Mouse (Mus musculus) embryonic fibroblast, embryonic 13.5 days (primary cell): Measurements from ENCODE around the gene Hoxd10. TPM values are rescaled to one million over a fixed set of nuclear protein-coding genes. Genes with fewer than 3 reads are reported as not detected.

ENCODE experiments used
- H3K27ac ChIP-seq: 2 replicates; pipeline ENCODE4 v1.5.1; 2012; ENCODE audit warnings: low read length, control low read depth, inconsistent platforms; ENCODE audit not compliant: insufficient read depth
- H3K4me1 ChIP-seq: 2 replicates; pipeline ENCODE4 v1.6.1; 2011; ENCODE audit warnings: low read length; ENCODE audit not compliant: control insufficient read depth, insufficient read depth
- H3K4me3 ChIP-seq: 2 replicates; pipeline ENCODE4 v1.5.1; 2011; ENCODE audit warnings: mild to moderate bottlenecking, control low read depth, low read length; ENCODE audit not compliant: insufficient read depth
- CTCF ChIP-seq: IDR thresholded peaks from 2 replicates; pipeline ENCODE4 v1.5.1; 2011; ENCODE audit warnings: mild to moderate bottlenecking, control low read depth, low read length, moderate library complexity, borderline replicate concordance; ENCODE audit not compliant: insufficient read depth
- POLR2A ChIP-seq: IDR thresholded peaks from 2 replicates; pipeline ENCODE4 v1.6.1; 2011; ENCODE audit warnings: low read depth, mild to moderate bottlenecking, control low read depth, low read length, moderate library complexity
- polyA plus RNA-seq: library from polyadenylated mRNA; stranded (reverse); fragments of >200 nt; gene quantifications from 2 replicates; pipeline ENCODE4 v1.2.4, GENCODE M21; 2011; ENCODE audit warnings: low read depth; ENCODE audit not compliant: missing spikeins, insufficient read length

Hoxd10 gene
- polyA plus RNA-seq, 1 experiment = 3.7 TPM

DNA sequence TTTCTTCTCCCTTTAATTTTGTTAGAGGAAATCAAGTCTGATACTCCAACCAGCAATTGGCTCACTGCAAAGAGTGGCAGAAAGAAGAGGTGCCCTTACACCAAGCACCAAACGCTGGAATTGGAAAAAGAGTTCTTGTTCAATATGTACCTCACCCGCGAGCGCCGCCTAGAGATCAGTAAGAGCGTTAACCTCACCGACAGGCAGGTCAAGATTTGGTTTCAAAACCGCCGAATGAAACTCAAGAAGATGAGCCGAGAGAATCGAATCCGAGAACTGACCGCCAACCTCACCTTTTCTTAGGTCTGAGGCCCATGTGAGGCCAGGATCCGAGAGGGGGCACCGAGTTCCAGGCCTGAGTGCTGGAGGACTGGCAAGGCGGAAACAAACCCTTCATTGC lies 2.3 kb downstream of the Hoxd10 start:
- no peaks in the 10 kb centered on the region for H3K4me1 ChIP-seq
- H3K27ac ChIP-seq = no peak overlapping the region
- peak overlapping the region; percentile 10; the same call in 1 of the 2 replicates for H3K4me3 ChIP-seq
- TF ChIP-seq POLR2A (no peak), CTCF (no peak)

DNA sequence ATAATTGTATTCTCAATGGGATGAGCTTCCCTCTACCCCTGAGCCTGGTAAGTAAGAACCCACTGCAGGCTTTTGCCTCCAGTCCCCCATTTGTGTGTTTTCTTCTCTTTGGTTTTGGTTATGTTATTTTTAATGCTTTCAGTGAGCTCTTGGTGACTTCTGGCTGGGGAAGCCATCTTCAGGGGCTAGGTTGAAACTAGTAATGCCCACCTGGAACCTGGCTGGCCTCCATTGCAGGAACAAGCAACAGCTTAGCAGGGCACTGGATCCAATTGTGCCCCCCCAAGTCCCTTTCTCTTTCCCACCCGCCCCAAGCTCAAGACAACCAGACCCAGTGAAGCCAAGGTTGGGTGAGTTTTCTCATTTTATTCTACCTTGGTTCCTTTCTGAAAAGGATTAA lies 3.7 kb downstream of the Hoxd10 start:
- Histone ChIP-seq H3K27ac (no peak overlapping the region), H3K4me3 (no peak overlapping the region), H3K4me1 (no peaks in the 10 kb centered on the region)
- no peak for TF ChIP-seq POLR2A

DNA sequence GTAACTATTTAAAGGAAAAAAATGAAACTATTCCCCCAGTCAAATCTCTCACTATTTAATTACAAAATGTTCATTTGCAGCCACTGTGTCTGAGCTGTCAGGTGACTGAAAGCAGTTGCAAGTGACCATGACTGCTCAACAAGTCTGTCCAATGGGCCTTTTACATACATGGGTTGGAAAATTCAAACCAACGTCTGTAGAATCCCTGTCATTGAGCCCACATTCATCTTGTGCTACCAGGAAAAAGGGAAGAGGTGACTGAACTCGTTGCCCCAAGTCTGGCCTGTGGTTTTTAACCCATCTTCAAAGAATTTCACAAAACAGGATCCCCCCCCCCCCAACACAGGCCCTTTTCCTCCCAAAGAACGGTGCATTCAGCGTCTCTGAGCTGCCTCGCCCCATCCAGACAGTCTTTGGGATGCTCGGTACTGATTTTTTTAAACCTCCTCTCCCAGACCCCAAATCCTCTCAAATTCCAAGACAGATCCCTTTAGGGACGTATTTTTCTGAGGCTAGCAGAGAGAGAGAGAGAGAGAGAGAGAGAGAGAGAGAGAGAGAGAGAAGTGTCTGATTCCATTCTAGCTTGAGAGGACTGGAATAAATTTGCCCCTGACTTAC lies 4.2 kb downstream of the Hoxd10 start:
- Histone ChIP-seq H3K4me3 (no peak overlapping the region), H3K4me1 (no peaks in the 10 kb centered on the region), H3K27ac (no peak overlapping the region)
- TF ChIP-seq POLR2A (no peak), CTCF (no peak)

DNA sequence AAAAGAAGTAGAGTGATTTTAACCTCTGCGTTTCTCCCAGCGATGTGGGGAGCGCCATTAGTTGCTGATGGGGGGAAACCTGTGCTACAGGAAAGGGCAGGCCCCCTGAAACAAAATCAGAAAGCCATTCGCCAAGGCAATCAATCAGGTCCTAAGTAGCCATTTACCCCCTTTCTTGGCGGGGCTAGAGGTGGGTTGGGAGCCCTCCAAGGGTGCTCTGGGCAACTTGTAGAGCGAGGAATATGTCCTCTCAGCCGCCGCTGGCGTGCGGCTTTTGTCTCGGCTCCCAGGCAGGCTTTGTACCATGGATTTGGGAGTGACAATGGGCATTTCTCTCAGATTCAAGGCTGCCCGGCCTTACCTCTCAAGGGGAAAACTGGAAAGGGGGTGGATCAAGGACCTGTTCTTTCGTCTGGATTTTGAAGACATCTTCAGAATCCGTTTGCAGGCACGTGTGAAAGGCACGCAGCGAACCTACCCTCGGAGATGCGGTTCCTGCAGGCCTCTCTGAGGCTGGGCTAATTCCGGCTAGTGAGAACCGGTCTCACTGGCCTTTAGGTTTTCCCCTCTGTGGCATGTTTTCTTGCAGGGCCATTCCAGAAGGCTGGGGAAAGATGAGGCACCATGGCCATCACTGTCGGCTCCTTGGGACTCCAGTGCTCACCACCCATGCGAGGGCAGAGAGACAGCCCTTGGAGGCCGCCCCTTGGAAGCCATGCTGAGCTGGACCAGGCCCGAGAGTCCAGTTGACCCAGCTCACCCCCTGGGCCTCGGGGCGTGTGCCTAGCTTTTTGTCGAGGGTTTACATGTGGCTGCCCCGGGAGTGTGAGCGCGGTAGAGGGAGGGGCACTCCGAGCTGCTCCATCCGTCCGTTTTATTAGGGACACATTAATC lies 5.0 kb downstream of the Hoxd10 start:
- Histone ChIP-seq H3K4me3 (no peak overlapping the region), H3K27ac (no peak overlapping the region), H3K4me1 (no peaks in the 10 kb centered on the region)
- no peak for TF ChIP-seq CTCF

DNA sequence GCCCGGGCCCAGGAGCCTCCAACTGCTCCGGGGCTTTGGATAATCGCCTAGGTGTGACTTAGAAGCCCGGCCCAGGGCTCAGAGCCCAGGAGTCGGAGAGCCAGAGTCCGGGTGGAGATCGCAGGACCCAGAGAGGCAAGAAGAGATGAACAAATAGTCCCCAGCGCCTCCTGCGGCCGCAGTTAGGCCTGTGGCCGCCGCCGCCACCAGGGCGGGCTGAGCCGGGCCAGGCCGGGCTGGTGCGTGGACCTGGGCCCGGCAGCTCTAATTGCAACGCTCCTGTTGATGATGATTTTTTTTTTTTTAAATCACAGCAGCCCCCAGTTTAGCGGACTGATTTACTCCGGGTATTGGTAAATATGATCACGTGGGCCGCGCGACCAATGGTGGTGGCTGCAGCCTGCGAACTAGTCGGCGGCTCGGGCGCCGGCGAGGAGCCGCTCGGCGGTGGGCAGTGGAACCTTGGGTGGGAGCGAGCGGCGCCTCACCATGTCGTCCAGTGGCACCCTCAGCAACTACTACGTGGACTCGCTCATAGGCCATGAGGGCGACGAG lies 5.9 kb downstream of the Hoxd10 start, which contains the start of gene Hoxd9:
Gene Hoxd9, plus strand, starts transcription at position 161 of the 555 bp plus-strand sequence.
- Histone ChIP-seq H3K4me3 (peak within 1 kb of the TSS; percentile 32), H3K4me1 (no peaks in the 10 kb centered on the region), H3K27ac (no peak within 1 kb of the TSS)
- peak; percentile 42; the same call in 1 of the 2 replicates for TF ChIP-seq POLR2A
- no peak for TF ChIP-seq CTCF

DNA sequence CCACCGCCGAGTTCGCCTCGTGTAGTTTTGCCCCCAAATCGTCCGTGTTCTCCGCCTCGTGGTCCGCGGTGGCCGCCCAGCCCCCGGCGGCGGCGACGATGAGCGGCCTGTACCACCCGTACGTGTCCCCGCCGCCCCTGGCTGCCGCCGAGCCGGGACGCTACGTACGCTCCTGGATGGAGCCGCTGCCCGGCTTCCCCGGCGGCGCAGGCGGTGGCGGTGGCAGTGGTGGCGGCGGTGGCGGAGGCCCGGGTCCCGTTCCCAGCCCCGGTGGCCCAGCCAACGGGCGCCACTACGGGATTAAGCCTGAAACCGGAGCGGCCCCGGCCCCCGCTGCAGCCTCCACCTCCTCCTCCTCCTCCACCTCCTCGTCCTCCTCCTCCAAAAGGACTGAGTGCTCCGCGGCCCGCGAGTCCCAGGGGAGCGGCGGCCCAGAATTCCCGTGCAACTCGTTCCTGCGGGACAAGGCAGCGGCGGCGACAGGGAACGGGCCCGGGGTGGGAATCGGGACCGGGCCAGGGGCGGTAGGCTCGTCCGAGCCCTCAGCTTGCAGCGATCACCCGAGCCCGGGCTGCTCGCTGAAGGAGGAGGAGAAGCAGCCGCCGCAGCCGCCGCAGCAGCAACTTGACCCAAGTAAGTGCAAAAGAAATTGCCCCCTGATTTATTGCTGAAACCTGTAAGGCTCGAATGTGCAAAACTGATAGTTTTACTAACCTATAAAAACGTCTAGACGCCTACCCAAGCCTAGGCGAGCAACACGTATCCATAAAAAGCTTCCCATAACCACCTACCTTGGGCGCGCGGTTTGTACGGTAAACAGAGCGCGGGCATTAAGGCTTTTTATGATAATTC lies 6.7 kb downstream of the Hoxd10 start:
- Histone ChIP-seq H3K4me1 (no peaks in the 10 kb centered on the region), H3K4me3 (peak overlapping the region; percentile 32), H3K27ac (no peak overlapping the region)
- TF ChIP-seq CTCF = no peak
- TF ChIP-seq POLR2A = no peak

DNA sequence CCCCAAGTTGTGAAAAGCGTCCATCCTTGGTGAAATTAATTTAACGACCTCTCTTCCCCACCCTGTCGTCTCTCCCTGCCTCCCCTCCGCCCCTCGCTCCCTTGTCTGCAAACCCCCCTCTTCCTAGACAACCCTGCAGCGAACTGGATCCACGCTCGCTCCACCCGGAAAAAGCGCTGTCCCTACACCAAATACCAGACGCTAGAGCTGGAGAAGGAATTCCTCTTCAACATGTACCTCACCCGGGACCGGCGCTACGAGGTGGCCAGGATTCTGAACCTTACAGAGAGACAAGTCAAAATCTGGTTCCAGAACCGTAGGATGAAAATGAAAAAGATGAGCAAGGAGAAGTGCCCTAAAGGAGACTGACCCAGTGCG lies 7.3 kb downstream of the Hoxd10 start:
- Histone ChIP-seq H3K27ac (no peak overlapping the region), H3K4me3 (peak overlapping the region; percentile 32; the same call in 1 of the 2 replicates), H3K4me1 (no peaks in the 10 kb centered on the region)
- TF ChIP-seq CTCF (no peak), POLR2A (no peak)

DNA sequence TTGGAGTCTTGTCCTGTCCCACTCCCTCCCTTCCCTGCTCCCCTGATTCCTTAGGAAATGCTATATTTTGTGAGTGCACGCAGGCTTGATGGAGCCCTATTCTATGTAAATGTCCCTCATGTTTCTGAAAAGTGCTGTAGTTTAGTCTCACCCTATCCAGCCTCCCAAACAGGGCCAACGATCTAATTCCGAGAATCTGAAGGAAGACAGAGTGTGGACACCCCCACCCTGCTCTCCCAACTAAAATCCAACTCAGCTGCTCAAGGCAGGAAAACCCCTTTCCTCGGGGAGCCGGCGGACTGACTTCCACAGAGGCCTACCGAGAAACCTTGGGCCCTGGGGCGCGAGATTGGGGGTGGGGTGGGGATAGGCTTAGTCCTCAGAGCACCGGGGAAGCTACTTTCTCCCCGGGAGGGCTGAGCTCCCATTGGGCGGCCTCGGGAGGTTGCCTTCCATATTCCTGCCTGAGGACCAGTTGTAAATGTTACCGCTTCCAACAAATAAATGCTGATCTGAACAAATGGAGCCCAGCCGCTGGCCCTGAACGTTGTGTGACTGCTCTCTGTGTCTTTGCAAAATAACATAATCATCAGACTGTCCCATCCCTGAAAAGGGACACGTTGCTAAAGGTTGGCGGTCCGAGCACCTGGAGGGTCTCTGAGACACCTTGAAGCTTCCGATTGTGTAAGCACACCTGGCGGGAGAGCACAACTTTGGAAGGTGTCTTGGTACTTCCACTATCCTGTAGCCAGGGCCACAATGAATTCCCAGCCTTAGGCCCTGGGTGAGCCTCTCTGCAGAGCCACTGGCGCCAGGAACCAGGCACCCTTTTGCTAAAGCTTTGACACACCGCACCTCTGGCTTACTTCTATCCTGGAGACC lies 8.2 kb downstream of the Hoxd10 start:
- no peak overlapping the region for H3K4me3 ChIP-seq
- no peaks in the 10 kb centered on the region for H3K4me1 ChIP-seq
- no peak overlapping the region for H3K27ac ChIP-seq
- no peak for TF ChIP-seq CTCF
- no peak for TF ChIP-seq POLR2A
